Mouse (Mus musculus) CH12.LX (cell line): ENCODE measurements around the gene Shisa4.

Experiments used
- CTCF ChIP-seq, 2 experiments: IDR thresholded peaks in 1 of 2; conservative IDR thresholded peaks in 1 of 2; 2 replicates each; pipeline ENCODE4 v1.5.1; 2011 to 2012; ENCODE audit warnings: low read depth in 2 of 2, low read length in 2 of 2, improper control_type of control experiment in 1 of 2, inconsistent platforms in 1 of 2, mild to moderate bottlenecking in 1 of 2, moderate library complexity in 1 of 2
- EP300 ChIP-seq: IDR thresholded peaks from 2 replicates; pipeline ENCODE4 v1.6.1; 2011; ENCODE audit warnings: low read length, improper control_type of control experiment
- PAX5 ChIP-seq: IDR thresholded peaks from 2 replicates; pipeline ENCODE4 v1.6.1; 2012; ENCODE audit warnings: low read length, inconsistent platforms, mixed read lengths
- POLR2A ChIP-seq: IDR thresholded peaks from 2 replicates; pipeline ENCODE4 v1.6.1; 2011; ENCODE audit warnings: low read depth, mild to moderate bottlenecking, improper control_type of control experiment, low read length
- POLR2AphosphoS2 ChIP-seq: IDR thresholded peaks from 2 replicates; pipeline ENCODE4 v1.6.1; 2011; ENCODE audit warnings: low read depth, low read length, improper control_type of control experiment
- UBTF ChIP-seq: IDR thresholded peaks from 2 replicates; pipeline ENCODE4 v1.6.1; 2012; ENCODE audit warnings: low read depth, mild to moderate bottlenecking, inconsistent platforms, low read length, improper control_type of control experiment, moderate library complexity
- USF1 ChIP-seq: IDR thresholded peaks from 2 replicates; pipeline ENCODE4 v1.6.1; 2014; ENCODE audit warnings: low read depth, mild to moderate bottlenecking, inconsistent platforms, low read length, improper control_type of control experiment
- ZC3H11A ChIP-seq: IDR thresholded peaks from 2 replicates; pipeline ENCODE4 v1.6.1; 2012; ENCODE audit warnings: low read depth, mild to moderate bottlenecking, inconsistent platforms, low read length, improper control_type of control experiment

GRCm38 (mm10) chr1:135380071-135380991 lies 5.3 kb upstream of the Shisa4 start:
- TF ChIP-seq POLR2A, result no peak
- 0 out of 2 replicates have a peak, but pooled peaks have one; percentile 5 for TF ChIP-seq POLR2AphosphoS2
- no peak for TF ChIP-seq EP300
- no peak for TF ChIP-seq UBTF
- no peak for TF ChIP-seq CTCF (conservative IDR thresholded peaks at IDR 0.05 in 1 of 2, IDR thresholded peaks at IDR 0.05 in 1 of 2; ENCODE audit: low read depth in 2 of 2, low read length in 2 of 2)
- no peak for TF ChIP-seq USF1
- TF ChIP-seq PAX5, result no peak
- TF ChIP-seq ZC3H11A, result no peak
